Mouse (Mus musculus) Patski (cell line): ENCODE measurements around the gene Ankmy1. TPM values are rescaled to one million over a fixed set of nuclear protein-coding genes. Genes with fewer than 3 reads are reported as not detected.

Experiments used
- ATAC-seq: fragments of 100-300 bp; one replicate; pipeline ENCODE4 v1.8.0; 2021
- CTCF ChIA-PET: fragments of 350-600 bp; sonication (Branson Sonifier 250); formaldehyde crosslinking; loops from one replicate; lab custom pipeline; 2022; ENCODE audit warnings: inconsistent platforms; lab: Charles Lee
- POLR2A ChIA-PET: fragments of 350-600 bp; sonication (Branson Sonifier 250); formaldehyde crosslinking; loops from one replicate; lab custom pipeline; 2022; ENCODE audit warnings: antibody characterized with exemption, inconsistent platforms; lab: Charles Lee
- DNase-seq: peaks from one replicate; pipeline ENCODE4 v3.0.0-alpha.2; 2011; ENCODE audit warnings: low read depth, low spot score
- H3K27me3 ChIP-seq: fragments of 371-371 bp; one replicate; pipeline ENCODE4 v1.5.1; 2021
- CTCF ChIP-seq: fragments of 100-300 bp; IDR thresholded peaks from one replicate; pipeline ENCODE4 v1.5.1; 2021
- in situ Hi-C: fragments of 300-500 bp; cut with MboI; formaldehyde crosslinking; loops from 3 replicates; pipeline ENCODE4 v1.11.1; 2018; ENCODE audit warnings: low pct_unique_long_range_greater_than_20kb, mixed read lengths
- polyA plus RNA-seq: library from polyadenylated mRNA; unstranded; gene quantifications from one replicate; pipeline ENCODE4 v1.2.3, GENCODE M21; 2021

Ankmy1 gene
- polyA plus RNA-seq, 1 experiment from 2014 or later = 0.45 TPM

DNA sequence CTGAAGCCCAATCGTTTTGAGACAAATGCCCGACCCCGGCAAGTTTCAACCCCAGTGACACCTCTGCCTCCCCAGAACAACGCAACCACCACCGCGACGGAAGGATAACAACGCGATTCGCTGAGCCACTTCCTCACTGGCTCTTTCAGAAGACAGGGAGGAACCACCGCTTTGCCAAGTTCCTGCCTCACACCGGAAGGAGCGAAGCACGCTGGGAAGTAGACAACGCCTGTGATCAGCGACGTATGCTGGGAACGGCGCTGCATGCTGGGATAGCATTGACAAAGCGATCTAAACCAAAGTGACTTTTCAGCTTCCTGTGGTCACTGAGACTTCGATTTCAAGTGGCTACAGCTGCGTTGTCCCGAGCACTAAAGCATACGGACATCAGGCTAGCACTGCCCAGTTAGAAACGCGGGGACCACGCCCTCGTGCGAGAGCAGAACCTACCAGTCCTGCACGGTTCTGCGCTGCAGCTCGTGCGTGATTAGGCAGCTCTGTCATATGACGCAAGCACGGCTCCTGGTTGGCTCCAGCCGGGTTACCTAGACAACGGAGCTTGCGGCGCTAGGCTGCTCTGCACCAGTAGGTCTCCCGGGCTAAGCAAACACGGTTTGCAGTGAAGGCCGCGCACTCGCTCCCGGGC lies 31.6 kb upstream of the Ankmy1 start, which contains the start of gene Capn10:
Gene Capn10 (plus strand): TSS at position 195 of the 646 bp plus-strand sequence.
- peak; percentile 99 for ATAC-seq
- no peaks in the 10 kb centered on the region for H3K27me3 ChIP-seq
- DNase-seq = peak; percentile 83
- POLR2A ChIA-PET = interaction anchor here (0.8 to 1.0 kb wide), 2 partner anchors 29 to 701 kb away, joined by 3 read pairs; no protein-coding TSS in a partner anchor
- CTCF ChIA-PET = interaction anchor here (1.5 kb wide), 1 partner anchor 27 kb away, joined by 3 read pairs; no protein-coding TSS in a partner anchor
- no peak for TF ChIP-seq CTCF
- in situ Hi-C loops = no loop called here

DNA sequence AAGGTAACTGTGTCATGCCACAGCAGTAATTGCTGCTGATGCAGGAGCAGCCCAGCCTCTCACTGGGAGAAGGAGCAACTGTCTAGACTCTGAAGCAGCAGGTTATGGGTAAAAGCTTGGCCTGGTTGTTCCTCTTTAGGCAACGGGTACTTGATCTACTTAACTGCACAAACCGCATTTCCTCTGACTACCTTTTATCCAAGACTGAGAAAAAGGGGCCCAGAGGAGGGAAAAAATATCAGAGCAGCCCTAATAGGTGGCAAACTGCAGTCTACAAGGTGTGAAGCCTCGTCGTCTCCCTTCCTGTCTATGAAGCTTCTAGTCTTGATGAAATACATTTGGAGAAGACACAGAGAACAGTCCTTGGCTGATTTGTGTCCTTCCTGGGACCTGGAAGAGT lies 30.9 kb upstream of the Ankmy1 start:
- CTCF ChIA-PET = no interaction called here
- no peak for TF ChIP-seq CTCF
- in situ Hi-C loops = no loop called here
- DNase-seq (no peak), ATAC-seq (no peak)
- POLR2A ChIA-PET = interaction anchor here (1.0 kb wide), 1 partner anchor 30 kb away, joined by 3 read pairs; no protein-coding TSS in a partner anchor
- H3K27me3 ChIP-seq = no peaks in the 10 kb centered on the region

- CTCF ChIA-PET = no interaction called here
- H3K27me3 ChIP-seq = peaks cover 18% of the 10 kb centered on the region
- POLR2A ChIA-PET = no interaction called here
- in situ Hi-C loops = no loop called here
- ATAC-seq (no peak), DNase-seq (no peak)
- no peak for TF ChIP-seq CTCF
These were observed 27.5 kb upstream of the Ankmy1 start for GRCm38 (mm10) chr1:92930171-92930706.

GRCm38 (mm10) chr1:92921496-92921895 lies 18.8 kb upstream of the Ankmy1 start:
- no peak for TF ChIP-seq CTCF
- in situ Hi-C loops = no loop called here
- H3K27me3 ChIP-seq = peaks cover 9% of the 10 kb centered on the region
- no peak for DNase-seq
- ChIA-PET CTCF (no interaction called here), POLR2A (no interaction called here)
- ATAC-seq = no peak

- peaks cover 3% of the 10 kb centered on the region for H3K27me3 ChIP-seq
- in situ Hi-C loops = no loop called here
- DNase-seq (no peak), ATAC-seq (no peak)
- no peak for TF ChIP-seq CTCF
- ChIA-PET CTCF (no interaction called here), POLR2A (no interaction called here)
These were observed 17.9 kb upstream of the Ankmy1 start for GRCm38 (mm10) chr1:92920474-92921200.

GRCm38 (mm10) chr1:92919775-92920174 lies 17.1 kb upstream of the Ankmy1 start:
- in situ Hi-C loops = no loop called here
- H3K27me3 ChIP-seq = no peaks in the 10 kb centered on the region
- ATAC-seq = no peak
- no peak for DNase-seq
- TF ChIP-seq CTCF = no peak
- CTCF ChIA-PET = no interaction called here
- POLR2A ChIA-PET = no interaction called here

- POLR2A ChIA-PET = no interaction called here
- CTCF ChIA-PET = no interaction called here
- ATAC-seq (no peak), DNase-seq (no peak)
- H3K27me3 ChIP-seq = no peaks in the 10 kb centered on the region
- TF ChIP-seq CTCF = no peak
- in situ Hi-C loops = no loop called here
These were observed 16.4 kb upstream of the Ankmy1 start for GRCm38 (mm10) chr1:92919151-92919550.

- in situ Hi-C loops = no loop called here
These were observed 14.0 kb upstream of the Ankmy1 start for GRCm38 (mm10) chr1:92916725-92917124.

DNA sequence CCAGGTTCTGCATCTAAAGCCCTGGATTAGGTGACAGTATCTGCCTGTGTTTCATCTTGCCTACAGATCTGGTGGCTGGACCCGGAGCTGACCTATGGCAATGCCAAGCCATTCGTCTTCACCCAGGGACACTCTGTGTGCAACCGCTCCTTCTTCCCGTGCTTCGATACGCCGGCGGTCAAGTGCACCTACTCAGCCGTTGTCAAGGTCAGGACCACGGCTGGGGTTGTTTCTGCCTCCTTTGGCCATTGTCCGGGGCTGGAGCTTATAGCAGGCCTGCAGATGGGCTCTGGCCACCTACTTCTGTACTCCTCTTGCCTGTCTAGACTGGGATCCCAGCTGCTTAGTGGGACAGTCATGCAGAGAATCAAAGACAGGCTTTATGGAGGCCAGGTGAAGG lies 12.3 kb upstream of the Ankmy1 start:
- in situ Hi-C loops = no loop called here
- no peak for TF ChIP-seq CTCF
- H3K27me3 ChIP-seq = no peaks in the 10 kb centered on the region
- POLR2A ChIA-PET = no interaction called here
- DNase-seq (no peak), ATAC-seq (no peak)
- CTCF ChIA-PET = no interaction called here

More at GRCm38 (mm10) chr1:92916725-92917124, 14.0 kb upstream of the Ankmy1 start:
- no peak for DNase-seq
- no peaks in the 10 kb centered on the region for H3K27me3 ChIP-seq
- ChIA-PET CTCF (no interaction called here), POLR2A (no interaction called here)
- no peak for ATAC-seq
- no peak for TF ChIP-seq CTCF

- no peaks in the 10 kb centered on the region for H3K27me3 ChIP-seq
- no peak for DNase-seq
- TF ChIP-seq CTCF = no peak
- ChIA-PET POLR2A (no interaction called here), CTCF (no interaction called here)
- in situ Hi-C loops = no loop called here
- ATAC-seq = no peak
These were observed 11.5 kb upstream of the Ankmy1 start for GRCm38 (mm10) chr1:92914239-92914638.

GRCm38 (mm10) chr1:92912286-92912685 lies 9.6 kb upstream of the Ankmy1 start:
- ATAC-seq (no peak), DNase-seq (no peak)
- no peaks in the 10 kb centered on the region for H3K27me3 ChIP-seq
- in situ Hi-C loops = no loop called here
- POLR2A ChIA-PET = no interaction called here
- no peak for TF ChIP-seq CTCF
- CTCF ChIA-PET = no interaction called here
